Mouse (Mus musculus): ENCODE measurements at regions not wholly inside any gene's neighbourhood (a gene's known extent, or its start where the extent isn't known, plus 50 kb on each side); places are given as distances from the start of the nearest gene placed in this dataset.

DNA sequence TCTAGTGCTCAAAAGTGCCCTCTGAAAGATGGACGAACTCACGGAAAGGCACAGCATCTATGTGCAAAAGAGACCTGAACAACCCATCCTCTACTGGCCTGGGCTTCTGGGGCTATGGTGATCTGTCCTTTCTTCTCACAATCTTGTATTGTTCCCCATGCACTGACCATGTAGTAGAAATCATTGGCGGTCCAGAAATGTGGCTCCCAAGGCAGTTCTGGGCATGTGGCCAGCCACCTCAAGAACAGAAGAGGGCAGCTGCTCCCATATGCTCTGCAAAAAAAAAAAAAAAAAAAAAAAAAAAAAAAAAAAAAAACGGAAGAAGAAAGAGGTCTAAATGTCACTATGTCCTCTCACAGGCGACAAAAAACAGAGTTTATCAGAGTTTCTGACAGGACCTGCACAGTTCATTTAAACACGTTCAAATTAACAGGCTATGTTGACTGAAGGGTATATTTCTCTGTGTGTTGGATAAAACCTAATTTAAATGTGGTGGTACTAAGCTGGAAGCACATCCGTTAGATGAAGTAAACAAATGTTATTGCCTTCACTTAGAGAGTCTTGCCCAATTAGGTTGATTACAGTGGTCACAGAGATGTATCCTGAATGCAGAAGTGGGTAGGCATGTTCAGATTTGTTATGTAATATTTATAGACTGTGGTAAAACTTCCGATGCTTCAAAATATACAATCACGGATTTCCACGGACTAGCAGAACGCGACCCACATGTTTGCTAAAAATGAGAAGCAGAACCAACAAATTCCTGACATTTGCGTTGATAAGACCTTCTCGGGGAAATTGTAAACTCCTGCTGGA lies 470.9 kb downstream of the Epha4 start:
- H3K9me3 ChIP-seq (replicated peaks; ENCODE audit: low read length) = no peaks in the 10 kb centered on the region
- H3K9ac ChIP-seq (ENCODE audit: insufficient read depth, low read depth) = no peak overlapping the region
- no peak overlapping the region for H3K27ac ChIP-seq (ENCODE audit: insufficient read depth, low read depth)
- H3K4me3 ChIP-seq (replicated peaks in 1 of 3; ENCODE audit: low read depth in 2 of 3, low read length in 2 of 3, poor library complexity in 1 of 3) = no peak overlapping the region
- no peaks in the 10 kb centered on the region for H3K36me3 ChIP-seq (replicated peaks in 1 of 2; ENCODE audit: control insufficient read depth in 1 of 2, insufficient read depth in 1 of 2, low read length in 1 of 2)
- H3K4me1 ChIP-seq (ENCODE audit: control insufficient read depth in 1 of 2, insufficient read depth in 2 of 2) = no peaks in the 10 kb centered on the region
- DNase-seq (ENCODE audit: extremely low read depth) = no peak
- in situ Hi-C loops (cut with MboI; ENCODE audit: low pct_ligation_motif_present, low pct_unique_long_range_greater_than_20kb, low sequenced_read_pairs) = no loop called here
- no peaks in the 10 kb centered on the region for H3K79me2 ChIP-seq (replicated peaks; ENCODE audit: control insufficient read depth, extremely low read depth, insufficient read depth, poor library complexity, severe bottlenecking)
- H3K27me3 ChIP-seq (replicated peaks) = no peaks in the 10 kb centered on the region
- TF ChIP-seq ZNF384 (IDR thresholded peaks at IDR 0.05; ENCODE audit: low read depth, low read length) (peak; percentile 73), PAX5 (IDR thresholded peaks at IDR 0.05; ENCODE audit: low read length) (no peak)
- dilution Hi-C loops (cut with MboI; ENCODE audit: extremely low pct_ligation_motif_present, extremely low pct_unique_long_range_greater_than_20kb, low sequenced_read_pairs) = no loop called here
- H3K4me2 ChIP-seq (ENCODE audit: insufficient read depth, low read depth, poor library complexity, severe bottlenecking) = no peak overlapping the region

DNA sequence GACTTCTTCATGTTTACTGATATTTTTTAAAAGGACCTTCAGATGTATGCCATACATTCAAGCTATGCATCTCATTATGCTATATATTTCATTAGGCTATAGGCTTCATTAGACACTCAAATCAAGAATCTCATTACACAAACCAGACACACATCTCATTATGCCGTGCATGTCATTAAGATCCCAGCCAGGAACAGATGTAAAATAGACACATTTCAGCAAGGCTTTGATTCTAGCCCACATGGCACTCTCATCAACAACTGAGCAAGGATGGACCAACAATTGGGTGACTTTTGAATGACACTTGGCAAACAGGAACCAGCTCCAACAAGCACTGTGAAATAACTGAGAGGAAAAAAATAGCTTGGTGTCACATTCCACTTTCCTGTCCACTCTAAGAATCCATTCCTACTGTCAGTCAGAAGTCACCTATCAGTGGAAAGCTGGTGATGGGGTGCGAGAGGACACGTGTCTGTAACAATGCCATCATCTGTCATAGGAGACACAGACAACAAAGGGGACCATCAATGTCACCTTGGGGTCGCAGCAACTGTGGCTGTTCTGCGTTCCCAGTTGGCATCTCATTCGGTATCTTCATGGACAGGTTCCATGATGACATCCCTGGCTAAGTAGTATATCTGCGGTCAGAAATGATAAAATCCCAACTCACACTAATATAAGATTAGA lies 466.0 kb downstream of the Epha4 start:
- no peaks in the 10 kb centered on the region for H3K27me3 ChIP-seq (replicated peaks)
- in situ Hi-C loops (cut with MboI; ENCODE audit: low pct_ligation_motif_present, low pct_unique_long_range_greater_than_20kb, low sequenced_read_pairs) = no loop called here
- H3K4me1 ChIP-seq (ENCODE audit: control insufficient read depth in 1 of 2, insufficient read depth in 2 of 2) = no peaks in the 10 kb centered on the region
- DNase-seq (ENCODE audit: extremely low read depth) = no peak
- no peak overlapping the region for H3K27ac ChIP-seq (ENCODE audit: insufficient read depth, low read depth)
- no peak overlapping the region for H3K9ac ChIP-seq (ENCODE audit: insufficient read depth, low read depth)
- no peak overlapping the region for H3K4me2 ChIP-seq (ENCODE audit: insufficient read depth, low read depth, poor library complexity, severe bottlenecking)
- TF ChIP-seq PAX5 (IDR thresholded peaks at IDR 0.05; ENCODE audit: low read length) (no peak), MYC (IDR thresholded peaks at IDR 0.05; ENCODE audit: low read depth, low read length) (no peak), ELF1 (IDR thresholded peaks at IDR 0.05; ENCODE audit: low read depth, low read length) (no peak), E2F4 (IDR thresholded peaks at IDR 0.05; ENCODE audit: insufficient replicate concordance, low read depth, low read length) (no peak), POLR2AphosphoS2 (IDR thresholded peaks at IDR 0.05; ENCODE audit: low read depth, low read length) (no peak), USF2 (conservative IDR thresholded peaks at IDR 0.05; ENCODE audit: low read depth, low read length) (no peak), MAZ (IDR thresholded peaks at IDR 0.05; ENCODE audit: low read depth, low read length) (no peak), JUND (conservative IDR thresholded peaks at IDR 0.05; ENCODE audit: low read depth, low read length) (no peak), MXI1 (IDR thresholded peaks at IDR 0.05; ENCODE audit: low read depth, low read length) (no peak), IRF4 (IDR thresholded peaks at IDR 0.05; ENCODE audit: low read depth, low read length) (no peak), JUN (IDR thresholded peaks at IDR 0.05; ENCODE audit: insufficient read depth, low read depth, low read length) (no peak), KAT2A (IDR thresholded peaks at IDR 0.05; ENCODE audit: insufficient replicate concordance, low read length) (no peak)
- no peaks in the 10 kb centered on the region for H3K9me3 ChIP-seq (replicated peaks; ENCODE audit: low read length)
- no peak overlapping the region for H3K4me3 ChIP-seq (replicated peaks in 1 of 3; ENCODE audit: low read depth in 2 of 3, low read length in 2 of 3, poor library complexity in 1 of 3)
- dilution Hi-C loops (cut with MboI; ENCODE audit: extremely low pct_ligation_motif_present, extremely low pct_unique_long_range_greater_than_20kb, low sequenced_read_pairs) = no loop called here
- no peaks in the 10 kb centered on the region for H3K79me2 ChIP-seq (replicated peaks; ENCODE audit: control insufficient read depth, extremely low read depth, insufficient read depth, poor library complexity, severe bottlenecking)
- no peaks in the 10 kb centered on the region for H3K36me3 ChIP-seq (replicated peaks in 1 of 2; ENCODE audit: control insufficient read depth in 1 of 2, insufficient read depth in 1 of 2, low read length in 1 of 2)

Measured in CH12.LX (cell line).